Mouse (Mus musculus) neural tube, embryonic 11.5 days (tissue): ENCODE measurements around the gene Exog. TPM values are rescaled to one million over a fixed set of nuclear protein-coding genes. Genes with fewer than 3 reads are reported as not detected.

Experiments used
- ATAC-seq: fragments of 200-750 bp; cut with Nextera tagmentation; 2 replicates; pipeline ENCODE4 v1.8.0; 2017; ENCODE audit warnings: moderate number of reproducible peaks, mild to moderate bottlenecking, moderate TSS enrichment, moderate library complexity; ENCODE audit not compliant: insufficient read depth, low FRiP score, low TSS enrichment
- DNase-seq: peaks from one replicate; pipeline ENCODE4 v3.0.0-alpha.2; 2015; ENCODE audit warnings: low spot score
- H3K27ac ChIP-seq: fragments of 300-500 bp; sonication (generic); 2 replicates; pipeline ENCODE4 v1.5.1; 2014; ENCODE audit warnings: low read depth, mild to moderate bottlenecking, low read length
- H3K27me3 ChIP-seq: fragments of 300-500 bp; sonication (generic); 2 replicates; pipeline ENCODE4 v1.6.1; 2014; ENCODE audit warnings: mild to moderate bottlenecking, low read length, mixed read lengths; ENCODE audit not compliant: control insufficient read depth, insufficient read depth
- H3K36me3 ChIP-seq: fragments of 300-500 bp; sonication (generic); 2 replicates; pipeline ENCODE4 v1.6.1; 2014; ENCODE audit warnings: mild to moderate bottlenecking, low read length, moderate library complexity, mixed read lengths; ENCODE audit not compliant: control insufficient read depth, insufficient read depth
- H3K4me1 ChIP-seq: fragments of 300-500 bp; sonication (generic); 2 replicates; pipeline ENCODE4 v1.6.1; 2014; ENCODE audit warnings: low read length, mixed read lengths; ENCODE audit not compliant: control insufficient read depth, insufficient read depth
- H3K4me2 ChIP-seq: fragments of 300-500 bp; sonication (generic); 2 replicates; pipeline ENCODE4 v1.6.1; 2014; ENCODE audit warnings: low read depth, mild to moderate bottlenecking, moderate library complexity
- H3K4me3 ChIP-seq: fragments of 300-500 bp; sonication (generic); 2 replicates; pipeline ENCODE4 v1.5.1; 2014; ENCODE audit warnings: low read depth, low read length
- H3K9ac ChIP-seq: fragments of 300-500 bp; sonication (generic); 2 replicates; pipeline ENCODE4 v1.6.1; 2014; ENCODE audit warnings: mild to moderate bottlenecking, low read length
- H3K9me3 ChIP-seq: fragments of 300-500 bp; sonication (generic); 2 replicates; pipeline ENCODE4 v1.6.1; 2016; ENCODE audit warnings: low read length; ENCODE audit not compliant: control insufficient read depth
- WGBS: fragments of 180-500 bp; shearing (Covaris S2); extraction: QIAGEN DNeasy Blood & Tissue Kit; methylation state at CpG from one replicate; pipeline ENCODE4 v1.1.7; 2014; 5-methylcytosine and 5-hydroxymethylcytosine counted together
- polyA plus RNA-seq: library from polyadenylated mRNA; unstranded; fragments of >200 nt; fragmentation: Nextera tagmentation; extraction: Ambion mirVana; gene quantifications from 2 replicates; pipeline ENCODE4 v1.2.1, GENCODE M21; 2014

The Exog gene
- polyA plus RNA-seq, 1 experiment from 2014 or later = 47.0 TPM

DNA sequence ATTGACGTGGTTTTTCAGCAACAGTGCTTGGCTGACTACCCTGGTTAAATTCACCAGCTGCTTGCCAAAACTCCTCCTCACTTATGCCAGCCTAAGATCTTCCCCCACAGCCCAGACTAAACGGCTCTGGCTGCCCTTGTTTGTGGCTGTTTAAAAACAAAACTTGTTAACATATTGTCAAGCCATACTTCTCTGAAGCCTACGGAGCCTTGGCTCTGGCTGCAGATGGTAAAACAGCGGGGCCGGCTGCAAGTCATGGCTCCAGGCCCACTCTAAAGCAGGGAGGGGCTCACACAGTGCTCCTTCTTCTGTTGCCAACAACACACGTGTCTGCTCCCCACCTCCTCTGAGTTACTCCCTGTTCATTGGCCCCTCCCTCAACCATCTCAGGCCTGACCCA is 66.2 kb downstream of the Exog start:
- Histone ChIP-seq H3K27ac (no peak overlapping the region), H3K36me3 (no peaks in the 10 kb centered on the region), H3K9me3 (no peaks in the 10 kb centered on the region), H3K4me3 (no peak overlapping the region), H3K4me1 (no peaks in the 10 kb centered on the region), H3K4me2 (no peak overlapping the region), H3K9ac (no peak overlapping the region), H3K27me3 (no peaks in the 10 kb centered on the region)
- DNase-seq = no peak
- 73% methylated on average over 6 of the region's 6 CpGs for WGBS
- no peak for ATAC-seq

DNA sequence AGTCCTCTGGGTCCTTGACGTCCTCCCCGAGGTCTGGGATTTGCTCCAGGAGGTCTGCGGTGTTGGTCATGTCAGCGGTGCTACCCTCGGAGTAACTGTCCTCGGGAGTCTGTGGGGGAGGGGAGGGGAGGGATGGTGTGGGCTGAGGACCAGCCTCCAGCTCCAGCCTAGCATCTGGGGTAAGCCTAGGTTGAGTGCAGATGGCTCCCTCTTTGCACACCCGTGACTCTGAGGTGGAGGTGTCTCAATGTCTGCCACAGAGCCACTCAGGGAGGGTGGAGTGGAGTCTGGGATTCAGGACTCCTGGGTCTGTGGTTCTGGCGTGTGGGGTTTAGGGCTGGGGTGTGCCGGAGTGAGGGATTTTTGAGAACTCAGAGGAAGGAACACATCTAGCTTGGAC is 68.2 kb downstream of the Exog start:
- DNase-seq = no peak

DNA sequence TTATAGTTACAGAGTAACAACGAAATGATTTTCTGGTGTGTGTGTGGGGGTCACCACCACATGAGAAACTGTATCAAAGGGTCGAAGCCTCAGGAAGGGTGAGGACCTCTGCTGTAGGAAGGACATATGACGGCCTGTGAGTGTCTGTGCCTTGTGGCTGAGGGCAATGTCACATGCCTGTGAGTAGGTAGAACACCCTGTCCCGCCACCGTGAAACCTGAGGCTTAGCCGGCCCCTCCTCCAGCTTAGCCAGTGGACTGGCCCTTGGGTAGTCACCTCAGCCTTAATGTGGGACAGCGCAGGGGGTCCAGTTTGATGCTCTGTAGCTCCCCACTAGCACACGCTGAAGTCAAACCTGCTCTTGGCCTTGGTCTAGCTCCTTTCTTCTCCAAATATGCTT is 69.1 kb downstream of the Exog start:
- WGBS = 80% methylated on average over 8 of the region's 8 CpGs
- Histone ChIP-seq H3K27me3 (no peaks in the 10 kb centered on the region), H3K4me2 (no peak overlapping the region), H3K9me3 (no peaks in the 10 kb centered on the region), H3K36me3 (no peaks in the 10 kb centered on the region), H3K27ac (no peak overlapping the region), H3K4me3 (no peak overlapping the region), H3K9ac (no peak overlapping the region), H3K4me1 (no peaks in the 10 kb centered on the region)
- no peak for DNase-seq
- no peak for ATAC-seq

More for the DNA sequence above, 68.2 kb downstream of the Exog start:
- Histone ChIP-seq H3K9me3 (no peaks in the 10 kb centered on the region), H3K36me3 (no peaks in the 10 kb centered on the region), H3K27ac (no peak overlapping the region), H3K27me3 (no peaks in the 10 kb centered on the region), H3K4me3 (no peak overlapping the region), H3K4me1 (no peaks in the 10 kb centered on the region), H3K4me2 (no peak overlapping the region), H3K9ac (no peak overlapping the region)
- 81% methylated on average over 9 of the region's 9 CpGs for WGBS
- ATAC-seq = no peak

DNA sequence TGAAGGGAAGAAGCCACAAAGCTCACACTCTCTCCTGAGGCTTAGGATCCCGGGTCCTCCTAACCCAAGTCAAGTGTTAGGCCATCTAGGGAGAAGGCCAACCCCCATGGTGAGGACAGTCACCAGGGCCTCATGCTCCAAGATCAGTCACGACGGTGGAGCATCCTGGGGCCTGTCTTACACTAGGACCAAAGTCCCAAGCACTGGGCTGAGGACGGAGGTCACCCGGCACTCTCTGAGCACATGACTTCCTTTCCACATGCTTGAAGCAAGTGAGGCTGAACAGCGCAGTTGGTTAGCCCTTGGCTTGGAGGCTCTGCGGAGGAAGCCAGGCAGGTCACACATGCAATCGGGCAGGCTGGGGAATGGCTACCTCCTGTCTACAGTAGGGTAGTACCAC is 70.2 kb downstream of the Exog start:
- Histone ChIP-seq H3K4me1 (no peaks in the 10 kb centered on the region), H3K27ac (no peak overlapping the region), H3K9ac (no peak overlapping the region), H3K4me3 (no peak overlapping the region), H3K4me2 (no peak overlapping the region), H3K9me3 (no peaks in the 10 kb centered on the region), H3K36me3 (no peaks in the 10 kb centered on the region), H3K27me3 (no peaks in the 10 kb centered on the region)
- ATAC-seq (no peak), DNase-seq (no peak)
- WGBS = 85% methylated on average over 8 of the region's 8 CpGs

Other genes starting within 250 kb of the Exog start
- not detected in 2 replicates for gene Slc22a13, start 235.8 kb upstream of the Exog start, polyA plus RNA-seq
- gene Oxsr1, start 122.5 kb upstream of the Exog start, polyA plus RNA-seq = 15.8 and 17.1 TPM in 2 replicates
- gene Acaa1a, start 105.3 kb upstream of the Exog start, polyA plus RNA-seq = 69.4 and 75.1 TPM in 2 replicates
- gene Myd88, start 103.5 kb upstream of the Exog start, polyA plus RNA-seq = 7.2 and 7.9 TPM in 2 replicates
- gene Xylb, start 87.6 kb upstream of the Exog start, polyA plus RNA-seq = 5.6 and 6.7 TPM in 2 replicates
- not detected in 2 replicates for gene Slc22a14, start 79.4 kb upstream of the Exog start, polyA plus RNA-seq
- gene Acvr2b, start 42.8 kb upstream of the Exog start, polyA plus RNA-seq = 87.2 and 99.6 TPM in 2 replicates
- 0.62 and 1.0 TPM in 2 replicates for gene Scn5a, start 134.1 kb downstream of the Exog start, polyA plus RNA-seq